Mouse (Mus musculus): ENCODE measurements around the gene Gm4131. TPM values are rescaled to one million over a fixed set of nuclear protein-coding genes. Genes with fewer than 3 reads are reported as not detected.
"Not testable (repeated sequence)": the region's sequence is repeated elsewhere in the genome, so short reads cannot be mapped to it uniquely, and the experiment has no call there.

Gene Gm4131
- total RNA-seq (2021) = not detected
- long read RNA-seq, experiment 1 = 0 reads
- long read RNA-seq, experiment 2 = 0 reads

DNA sequence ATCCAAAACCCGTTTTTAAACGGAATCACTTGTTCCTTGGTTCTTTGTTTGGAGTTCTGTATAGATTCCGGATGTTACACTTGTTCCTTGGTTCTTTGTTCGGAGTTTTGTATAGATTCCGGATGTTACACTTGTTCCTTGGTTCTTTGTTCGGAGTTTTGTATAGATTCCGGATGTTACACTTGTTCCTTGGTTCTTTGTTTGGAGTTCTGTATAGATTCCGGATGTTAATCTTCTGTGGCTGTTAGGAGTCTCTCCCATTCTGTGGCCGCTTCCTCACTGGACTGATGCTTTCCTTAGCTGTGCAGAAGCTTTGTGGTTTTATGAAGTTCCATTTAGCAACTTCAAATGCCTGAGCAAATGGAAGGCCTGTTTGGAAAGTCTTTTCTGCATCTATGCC lies at the start of gene Gm4131:
TSS of gene Gm4131 (minus strand) at position 101 of the 400 bp plus-strand sequence.
- DNase-seq (ENCODE audit: low spot score in 2 of 2) = not testable (repeated sequence)

- no peak for DNase-seq (ENCODE audit: low spot score in 2 of 2)
Measured at GRCm38 (mm10) chr14:62609904-62610303, 43.2 kb upstream of the Gm4131 start.

DNA sequence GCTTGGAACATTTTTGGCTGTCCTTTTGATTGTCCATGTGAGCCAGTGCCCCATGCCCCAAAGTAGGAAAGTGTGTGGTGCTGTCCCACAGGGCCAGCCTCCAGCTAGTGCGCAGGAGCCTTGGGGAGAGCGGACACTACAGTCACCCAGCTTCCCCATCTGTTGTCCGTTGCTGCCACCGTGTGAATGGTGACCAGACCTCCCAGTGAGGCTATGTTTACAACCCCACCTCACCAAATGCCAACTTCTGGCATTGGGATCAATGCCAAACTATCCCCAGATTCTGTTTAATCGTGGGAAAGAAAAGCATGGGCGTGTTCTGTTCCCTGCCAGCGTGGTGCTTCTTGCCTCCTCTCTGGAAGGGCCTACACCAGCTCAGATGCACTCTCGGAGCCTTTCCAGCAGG lies 41.1 kb upstream of the Gm4131 start:
- peak; percentile 38 to 58 for DNase-seq (ENCODE audit: low spot score in 2 of 2)

DNA sequence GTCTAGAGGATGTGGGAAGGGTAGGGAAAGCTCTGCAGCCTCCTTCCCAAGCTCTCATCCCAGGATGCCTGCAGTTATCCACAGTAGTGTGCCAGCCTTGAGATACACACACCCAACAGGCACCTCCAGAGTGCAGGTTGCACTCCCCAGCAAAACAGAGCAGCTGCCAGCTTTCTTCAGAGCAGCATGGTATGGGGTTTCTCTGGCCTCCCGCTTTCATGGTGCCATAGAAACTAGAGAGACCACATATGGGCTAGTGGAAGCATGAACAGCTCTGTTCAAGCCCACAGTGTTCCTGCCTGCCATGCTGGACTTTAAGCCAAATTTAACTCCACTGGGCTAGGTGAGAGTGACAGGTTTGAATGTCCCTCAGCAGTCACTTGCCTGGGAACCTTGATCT lies 36.1 kb upstream of the Gm4131 start:
- peak in 1 of 2 experiments; percentile 51 for DNase-seq (ENCODE audit: low spot score in 2 of 2)

DNA sequence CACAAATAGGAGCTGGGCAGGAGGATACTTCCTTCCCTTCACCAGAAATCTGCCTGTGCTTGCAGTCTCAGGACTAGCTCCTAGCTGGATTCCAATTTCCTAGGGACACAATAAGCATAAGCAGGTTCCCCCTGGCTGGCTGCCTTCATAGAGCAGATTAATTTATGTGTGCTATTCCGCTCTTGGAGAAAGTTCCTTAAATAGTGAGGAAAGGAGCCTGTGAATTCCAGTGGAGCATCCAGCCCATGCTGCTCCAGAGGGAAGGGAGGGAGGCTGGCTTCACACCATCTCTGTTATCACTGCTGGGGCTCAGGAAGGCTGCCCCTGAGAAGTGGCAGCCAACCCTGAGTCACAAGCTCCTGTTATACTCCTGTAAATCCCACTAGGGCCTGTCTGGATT lies 35.5 kb upstream of the Gm4131 start:
- peak in 1 of 2 experiments; percentile 29 for DNase-seq (ENCODE audit: low spot score in 2 of 2)

DNA sequence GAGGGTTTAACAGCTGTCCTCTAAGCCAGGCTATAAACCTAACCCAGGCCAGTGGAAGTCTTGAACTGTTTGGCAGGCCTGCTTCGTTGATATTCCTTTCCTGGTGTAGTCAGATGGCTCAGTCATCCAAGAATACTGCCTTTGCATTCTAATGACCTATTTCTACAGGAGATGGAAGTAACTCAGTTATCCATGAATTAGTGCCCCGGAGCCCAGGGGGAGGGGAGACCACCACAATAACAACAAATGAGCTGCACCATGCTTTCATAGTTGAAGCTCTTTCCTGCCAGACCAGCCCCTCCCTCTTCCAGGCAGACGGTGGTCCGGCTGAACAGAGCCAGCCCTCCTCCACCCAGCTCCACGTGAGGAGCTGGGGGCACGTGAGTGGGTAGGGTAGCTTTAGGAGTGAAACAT lies 33.4 kb upstream of the Gm4131 start:
- no peak for DNase-seq (ENCODE audit: low spot score in 2 of 2)

DNA sequence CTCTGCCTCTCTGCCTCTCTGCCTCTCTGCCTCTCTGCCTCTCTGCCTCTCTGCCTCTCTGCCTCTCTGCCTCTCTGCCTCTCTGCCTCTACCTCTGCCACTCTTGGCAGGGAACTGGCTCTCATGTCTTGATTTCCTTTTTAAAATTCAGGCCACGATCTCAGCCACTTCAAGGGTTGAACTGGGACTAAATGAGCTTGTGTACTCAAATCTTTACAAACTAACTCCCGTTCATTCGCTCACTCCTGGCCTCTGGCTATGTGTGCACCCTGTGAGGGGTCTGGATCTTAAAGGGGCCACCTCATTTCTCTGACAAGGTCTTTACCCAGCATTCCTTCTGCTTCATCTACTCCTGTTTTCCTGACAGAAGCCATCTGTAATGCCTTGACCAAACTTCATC lies 18.6 kb upstream of the Gm4131 start:
- peak in 1 of 2 experiments; percentile 68 for DNase-seq (ENCODE audit: low spot score in 2 of 2)

DNA sequence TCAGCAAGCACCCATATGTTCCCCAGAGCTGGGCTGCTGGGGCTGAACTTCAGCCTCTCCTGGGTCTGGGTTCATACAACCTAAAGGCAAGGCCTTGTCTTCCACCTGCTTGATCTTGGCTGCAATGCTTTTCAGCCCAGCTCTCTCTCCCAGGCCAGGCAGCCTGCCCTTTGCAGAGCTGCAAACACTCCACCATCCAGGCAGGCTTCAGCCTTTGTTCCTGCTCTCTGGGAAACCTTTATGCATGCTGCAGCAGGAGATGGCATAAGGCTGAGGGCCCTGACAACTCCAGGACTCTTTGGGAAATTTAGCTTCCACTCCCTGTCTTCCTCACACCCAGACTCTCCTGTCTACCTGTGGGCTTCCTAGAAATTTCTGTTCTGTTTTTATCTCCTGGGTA lies 17.9 kb upstream of the Gm4131 start:
- no peak for DNase-seq (ENCODE audit: low spot score in 2 of 2)

DNA sequence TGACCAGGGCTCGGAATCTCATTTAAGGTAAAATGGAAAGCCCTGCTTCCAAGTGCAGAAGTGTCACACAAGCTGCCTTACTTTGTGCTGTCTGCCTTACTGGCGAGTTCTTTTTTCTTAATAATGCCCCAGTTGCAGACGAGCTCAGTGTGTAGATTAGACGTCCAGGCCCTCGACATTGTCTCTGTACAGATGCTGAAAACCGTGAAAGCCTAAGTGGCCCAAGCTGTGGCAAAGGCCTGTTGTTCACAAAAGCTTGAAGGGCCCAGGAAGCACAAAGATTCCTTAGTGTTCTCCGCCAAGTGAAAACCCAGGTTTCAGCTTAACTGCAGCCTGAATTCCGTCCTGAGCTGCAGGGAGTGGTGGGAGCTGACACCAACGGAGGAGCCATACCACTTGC lies 15.0 kb upstream of the Gm4131 start:
- DNase-seq (ENCODE audit: low spot score in 2 of 2) = no peak

GRCm38 (mm10) chr14:62580945-62581344 lies 14.2 kb upstream of the Gm4131 start:
- no peak for DNase-seq (ENCODE audit: low spot score in 2 of 2)

DNA sequence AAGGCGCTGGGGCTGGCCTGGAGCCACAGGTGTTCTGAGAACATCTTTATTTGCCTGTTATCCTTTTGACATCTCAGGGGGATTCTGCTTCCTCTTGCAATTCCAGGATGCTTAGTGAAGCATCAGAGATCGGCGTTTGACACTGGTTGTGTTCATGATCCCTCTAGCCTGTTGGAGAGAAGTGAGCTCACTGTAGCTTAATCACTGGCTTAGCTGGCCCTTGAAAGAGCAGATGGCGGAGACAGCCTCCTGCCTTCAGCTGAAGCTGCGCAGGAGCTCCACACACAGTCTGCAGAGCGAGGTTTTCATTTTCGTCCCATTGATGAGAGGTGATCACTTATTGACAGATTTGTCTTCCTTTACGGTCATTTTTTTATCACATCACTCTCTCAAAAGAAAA lies 9.1 kb upstream of the Gm4131 start:
- peak in 1 of 2 experiments; percentile 26 for DNase-seq (ENCODE audit: low spot score in 2 of 2)

DNA sequence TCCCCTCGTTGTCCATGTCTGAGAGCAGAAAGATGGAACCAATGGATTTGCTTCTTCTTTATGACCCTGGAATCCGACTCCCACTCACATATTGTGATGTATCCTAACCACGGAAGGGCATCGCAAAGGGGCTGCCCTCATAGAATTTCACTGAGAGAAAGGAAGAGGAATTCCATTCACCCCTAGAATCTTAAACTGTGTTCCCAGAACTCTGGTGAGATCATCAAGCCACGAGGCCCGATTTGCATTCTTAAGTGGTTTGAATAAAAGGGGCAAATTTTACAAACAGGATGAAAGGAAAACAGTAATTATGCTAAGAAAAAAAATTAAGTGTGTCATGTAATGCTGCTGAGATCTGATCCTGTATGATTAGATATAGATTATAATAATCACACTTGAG lies 8.2 kb upstream of the Gm4131 start:
- DNase-seq (ENCODE audit: low spot score in 2 of 2) = no peak

DNA sequence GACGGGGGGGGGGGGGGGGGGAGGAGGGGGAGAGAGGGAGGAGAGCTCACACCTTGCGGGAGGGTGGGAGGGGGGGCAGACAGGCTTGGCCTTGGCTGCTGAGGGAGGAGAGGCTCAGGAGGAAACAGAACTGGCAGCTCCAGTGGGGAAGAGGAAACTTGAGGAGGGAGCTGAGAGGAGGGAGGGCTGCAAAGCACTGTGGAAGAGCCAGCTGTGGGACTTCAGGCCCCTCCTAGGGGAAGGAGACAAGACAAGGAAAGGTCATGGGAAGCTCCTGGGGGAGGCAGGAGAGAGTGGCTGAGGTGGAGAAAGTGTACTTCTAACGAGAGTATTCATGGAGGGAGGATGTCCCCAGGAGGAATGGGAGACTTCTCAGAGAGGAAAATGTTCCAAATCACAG lies 6.7 kb upstream of the Gm4131 start:
- no peak for DNase-seq (ENCODE audit: low spot score in 2 of 2)

GRCm38 (mm10) chr14:62570299-62570698 lies 3.6 kb upstream of the Gm4131 start:
- no peak for DNase-seq (ENCODE audit: low spot score in 2 of 2)

- DNase-seq (ENCODE audit: low spot score in 2 of 2) = no peak
Measured at GRCm38 (mm10) chr14:62569463-62569862, 2.7 kb upstream of the Gm4131 start.

DNA sequence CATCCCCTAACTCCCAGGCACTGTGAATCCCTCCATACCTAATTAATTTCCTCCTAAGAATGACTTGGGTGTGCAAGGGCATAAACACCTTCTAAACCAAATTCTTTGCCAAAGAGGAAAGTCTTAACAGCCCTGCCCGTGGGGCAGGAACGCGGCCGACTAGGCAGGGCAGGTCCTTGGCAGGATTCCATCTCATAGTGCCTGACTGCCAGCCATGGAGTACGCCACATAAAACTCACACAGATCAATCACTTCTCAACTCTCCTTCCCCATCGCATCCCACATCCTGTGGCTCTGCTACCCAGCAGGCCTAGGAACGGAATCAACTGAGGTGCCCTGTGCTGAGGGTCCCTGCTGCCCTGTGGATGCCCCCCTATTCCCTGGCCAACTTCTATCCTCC lies 3.0 kb downstream of the Gm4131 start:
- no peak for DNase-seq (ENCODE audit: low spot score in 2 of 2)

GRCm38 (mm10) chr14:62561875-62562748 lies 4.6 kb downstream of the Gm4131 start:
- DNase-seq (ENCODE audit: low spot score in 2 of 2) = peak; percentile 63 to 67

GRCm38 (mm10) chr14:62557111-62557510 lies 9.6 kb downstream of the Gm4131 start:
- DNase-seq (ENCODE audit: low spot score in 2 of 2) = no peak

DNA sequence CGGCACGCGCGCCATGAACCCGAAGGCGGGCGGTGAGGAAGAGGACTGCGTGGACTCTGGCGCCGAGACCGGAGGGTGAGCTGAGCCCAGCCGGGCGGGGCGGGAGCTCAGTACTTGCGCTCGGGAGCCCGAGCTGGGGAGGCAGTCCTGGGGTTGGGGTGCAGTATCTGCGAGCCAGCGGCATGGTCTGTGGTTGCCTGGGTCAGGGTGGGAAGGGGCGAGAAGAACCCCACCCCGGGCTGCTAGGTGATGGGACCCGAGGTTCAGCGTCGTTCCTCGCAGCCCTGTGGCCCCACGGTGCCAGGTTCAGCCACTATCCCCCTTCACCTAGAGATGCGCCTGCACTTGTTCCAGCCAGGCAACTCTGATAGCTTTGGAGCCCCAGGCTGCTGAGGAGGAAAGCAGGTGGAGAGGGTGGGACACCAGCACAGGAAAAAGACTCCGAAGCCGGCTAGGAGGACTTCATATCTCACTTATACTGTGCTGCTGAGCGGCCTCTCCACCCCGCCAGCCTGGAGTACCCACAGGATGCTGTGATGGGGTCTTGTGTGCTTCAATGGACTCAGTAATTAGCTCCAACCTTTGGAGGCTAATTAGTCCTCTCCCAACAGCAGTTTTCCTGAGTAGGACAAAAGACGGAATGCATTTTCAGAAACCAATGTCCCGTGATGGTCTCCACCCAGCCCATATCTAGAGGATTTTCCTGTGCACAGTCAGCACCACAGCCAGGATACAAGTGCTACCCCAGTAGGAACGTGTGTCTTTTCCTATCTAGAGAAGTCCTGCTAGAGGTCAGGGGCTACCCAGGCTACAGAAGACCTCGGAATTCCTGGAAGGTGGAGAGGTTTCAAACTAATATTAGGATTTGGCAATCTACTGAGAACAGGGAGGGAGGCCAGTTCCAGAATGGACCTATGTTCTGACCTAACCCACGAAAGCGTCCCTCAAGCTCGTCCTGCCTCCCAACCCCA lies 10.6 kb downstream of the Gm4131 start:
- DNase-seq (ENCODE audit: low spot score in 2 of 2) = peak in 1 of 2 experiments; percentile 25

DNA sequence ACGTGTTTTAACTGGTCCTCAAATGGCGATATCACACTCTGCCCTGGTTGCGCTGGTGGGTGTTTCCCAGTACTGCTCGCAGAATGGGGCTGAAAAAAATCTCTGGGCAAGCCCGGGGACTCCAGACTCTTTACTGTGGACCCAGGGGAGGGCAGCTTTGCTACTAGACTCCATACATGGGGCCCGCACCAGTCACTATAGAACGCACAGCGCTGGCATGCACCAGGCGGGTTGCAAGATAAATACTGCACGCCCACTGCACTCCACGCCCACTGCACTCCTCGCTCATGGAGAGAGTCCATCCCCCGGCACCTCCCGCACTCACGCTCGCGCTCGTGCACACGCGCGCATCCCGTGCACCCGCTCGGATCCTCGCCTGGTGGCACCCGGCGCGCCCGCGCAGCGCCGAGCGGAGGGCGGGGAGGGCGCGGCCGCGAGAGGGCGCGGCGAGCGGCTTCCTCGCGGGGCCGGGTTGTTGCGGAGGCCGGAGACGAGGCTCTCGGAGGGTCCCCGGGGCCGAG lies 11.4 kb downstream of the Gm4131 start, which contains the start of gene Fam124a:
TSS of gene Fam124a (plus strand) at position 429 of the 521 bp plus-strand sequence.
- peak; percentile 69 to 79 for DNase-seq (ENCODE audit: low spot score in 2 of 2)

DNA sequence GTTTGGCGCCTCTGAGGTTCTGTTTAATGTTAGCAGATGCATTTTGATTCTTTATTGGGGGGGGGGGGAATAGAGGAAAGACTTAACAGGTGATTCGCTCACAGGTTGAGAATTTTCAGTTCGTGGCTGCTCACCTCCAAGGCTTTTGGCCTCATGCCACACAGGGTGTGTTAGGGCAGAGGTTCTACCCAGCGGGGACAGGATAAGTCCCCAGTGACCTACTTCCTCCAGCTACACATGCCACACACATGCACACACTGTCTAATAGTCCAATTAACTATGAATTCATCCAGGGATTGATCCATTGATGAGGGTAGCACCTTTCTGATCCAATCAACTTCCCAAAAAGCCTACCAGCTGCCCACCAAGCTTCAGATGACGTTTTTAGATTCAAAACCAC lies 12.9 kb downstream of the Gm4131 start:
- DNase-seq (ENCODE audit: low spot score in 2 of 2) = no peak
